Mouse (Mus musculus): Measurements from ENCODE around the gene Shd. TPM values are rescaled to one million over a fixed set of nuclear protein-coding genes. Genes with fewer than 3 reads are reported as not detected.
"Not testable (repeated sequence)": the region's sequence is repeated elsewhere in the genome, so short reads cannot be mapped to it uniquely, and the experiment has no call there.

Shd gene
- 20.4 and 22.2 TPM in 2 replicates for polyA plus RNA-seq (2015; fragmentation: Nextera tagmentation; extraction: Ambion mirVana)

DNA sequence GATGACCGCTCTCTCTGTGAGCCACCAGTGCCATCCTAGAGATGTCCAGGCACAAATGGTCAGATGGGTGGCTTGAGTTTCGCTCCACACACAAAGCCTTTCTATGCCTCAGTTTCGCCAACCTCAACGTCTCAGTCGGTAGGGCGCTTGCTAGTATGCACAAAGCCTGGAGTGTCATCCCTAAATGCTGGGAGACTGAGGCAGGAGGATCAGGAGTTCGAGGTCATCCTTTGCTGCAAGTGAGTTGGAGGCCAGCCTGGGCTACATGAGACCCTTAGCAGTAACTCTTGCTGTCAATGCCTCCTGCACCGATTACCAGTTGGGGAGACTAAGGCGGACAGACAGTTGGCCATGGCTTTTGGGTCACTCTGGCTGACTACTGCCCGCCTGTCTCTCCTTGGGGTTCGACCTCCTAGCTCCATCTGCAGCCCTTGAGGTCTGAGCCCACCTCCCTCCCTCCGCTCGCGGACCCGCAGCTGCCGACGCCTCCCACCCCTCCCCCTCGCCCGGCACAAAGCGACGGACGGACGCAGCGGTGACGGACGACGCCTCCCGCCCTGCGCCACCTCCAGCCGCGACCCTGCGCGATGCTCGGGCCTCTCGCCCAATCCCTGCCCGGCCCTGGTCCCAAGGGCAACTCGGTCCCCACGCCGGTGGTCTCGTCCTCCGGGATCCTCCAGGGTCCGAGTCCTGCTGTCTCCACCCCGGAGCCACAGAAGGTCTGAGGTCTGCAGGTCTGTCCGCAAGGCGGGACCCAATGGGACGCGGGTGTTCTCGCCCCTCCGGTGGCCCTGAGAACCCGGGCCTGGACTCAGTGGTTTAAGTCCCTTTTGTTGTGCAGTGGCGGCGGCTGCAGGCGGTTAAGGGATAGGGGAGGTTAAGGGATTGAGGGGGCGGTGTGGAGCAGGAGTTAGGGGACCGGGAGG is at the start of gene Shd:
Gene Shd, plus strand, starts transcription at position 502 of the 926 bp plus-strand sequence.
- H3K4me2 ChIP-seq (replicated peaks), result peak within 1 kb of the TSS; percentile 95
- no peaks in the 10 kb centered on the region for H3K9me3 ChIP-seq (replicated peaks)
- peak; percentile 19; the same call in 1 of the 2 replicates for ATAC-seq (ENCODE audit: insufficient number of reproducible peaks, low FRiP score, low TSS enrichment, low read depth)
- H3K4me3 ChIP-seq (replicated peaks), result peak within 1 kb of the TSS; percentile 54
- peak within 1 kb of the TSS; percentile 62 for H3K9ac ChIP-seq
- H3K36me3 ChIP-seq, result peaks cover 30% of the 10 kb centered on the region
- H3K4me1 ChIP-seq, result peaks cover 16% of the 10 kb centered on the region
- no peak within 1 kb of the TSS for H3K27ac ChIP-seq (replicated peaks)
- WGBS, result 8% methylated on average over 54 of the region's 55 CpGs
- peaks cover 5% of the 10 kb centered on the region; the same call in 1 of the 2 replicates for H3K27me3 ChIP-seq

DNA sequence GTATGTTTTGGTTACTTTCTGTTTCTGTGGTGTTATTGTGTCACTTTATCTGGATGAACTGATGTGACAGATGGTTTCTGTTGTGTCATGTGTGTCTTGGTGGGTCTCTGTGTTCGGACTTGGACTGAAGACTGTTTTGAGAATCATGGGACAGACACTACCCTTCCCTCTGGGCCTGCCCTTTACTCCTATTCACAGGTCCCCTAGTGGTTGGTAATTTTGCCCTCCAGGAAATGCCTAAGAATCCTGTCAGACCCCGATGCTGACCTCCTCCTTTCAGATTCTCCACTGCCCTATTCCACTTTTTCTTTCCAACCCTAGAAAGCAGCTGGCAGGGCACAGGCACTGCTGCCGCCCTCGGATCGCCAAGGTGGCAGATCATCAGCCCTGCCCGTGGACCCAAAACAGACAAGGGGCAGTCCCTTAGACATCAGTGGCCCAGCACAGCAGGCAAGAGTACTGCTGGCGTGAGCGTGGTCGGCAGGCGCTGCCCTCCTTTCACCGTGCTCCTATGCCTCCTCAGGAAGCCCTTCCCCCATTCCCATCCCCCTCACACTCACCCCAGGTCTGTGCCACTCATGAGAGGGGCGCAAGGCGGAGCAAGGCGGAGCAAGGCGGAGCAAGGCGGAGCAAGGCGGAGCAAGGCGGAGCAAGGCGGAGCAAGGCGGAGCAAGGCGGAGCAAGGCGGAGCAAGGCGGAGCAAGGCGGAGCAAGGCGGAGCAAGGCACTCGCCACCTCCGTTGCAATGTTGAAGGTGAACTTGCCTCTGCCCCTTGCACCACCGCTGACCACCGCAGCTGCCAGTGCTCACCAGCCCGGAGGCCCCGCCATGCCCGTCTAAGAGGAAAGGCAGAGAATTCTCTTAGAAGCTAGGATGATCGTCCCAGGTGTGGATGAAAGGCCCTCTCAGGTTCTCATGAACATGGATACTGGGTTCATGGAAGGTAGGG is 38.4 kb upstream of the Shd start:
- peak overlapping the region; percentile 64 for H3K9ac ChIP-seq
- peak; percentile 93 for ATAC-seq (ENCODE audit: insufficient number of reproducible peaks, low FRiP score, low TSS enrichment, low read depth)
- H3K9me3 ChIP-seq (replicated peaks), result no peaks in the 10 kb centered on the region; the same call in 1 of the 2 replicates
- H3K4me3 ChIP-seq (replicated peaks), result peak overlapping the region; percentile 67
- H3K4me2 ChIP-seq (replicated peaks), result peak overlapping the region; percentile 79
- no peaks in the 10 kb centered on the region for H3K27me3 ChIP-seq
- WGBS, result under 1% methylated on average over 33 of the region's 33 CpGs
- no peaks in the 10 kb centered on the region for H3K36me3 ChIP-seq
- H3K27ac ChIP-seq (replicated peaks), result peak overlapping the region; percentile 75
- peaks cover 3% of the 10 kb centered on the region; the same call in 1 of the 2 replicates for H3K4me1 ChIP-seq

DNA sequence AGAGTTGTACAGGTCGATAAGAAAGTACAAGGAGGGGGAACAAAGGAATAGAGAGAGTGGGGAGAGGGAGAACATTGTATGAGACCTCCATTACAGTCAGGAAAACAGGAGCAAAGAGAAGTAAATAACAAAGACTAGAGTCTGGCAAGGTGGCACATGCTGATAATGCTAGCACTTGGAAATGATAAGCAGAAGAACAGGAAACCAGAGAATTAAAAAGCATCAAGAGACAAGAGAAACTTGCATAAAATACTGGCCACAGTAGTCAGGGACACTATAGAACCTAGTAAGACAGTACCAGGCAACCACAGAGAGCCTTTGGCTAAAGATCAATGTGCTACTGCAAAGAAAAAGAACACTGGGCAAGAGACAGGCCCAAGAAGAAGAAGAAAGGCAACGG is 37.6 kb upstream of the Shd start:
- no peaks in the 10 kb centered on the region for H3K27me3 ChIP-seq
- no peak overlapping the region for H3K27ac ChIP-seq (replicated peaks)
- 69% methylated on average over 2 of the region's 2 CpGs for WGBS
- H3K9me3 ChIP-seq (replicated peaks), result no peaks in the 10 kb centered on the region; the same call in 1 of the 2 replicates
- H3K4me3 ChIP-seq (replicated peaks), result peak overlapping the region; percentile 67
- no peak overlapping the region for H3K9ac ChIP-seq
- peaks cover 3% of the 10 kb centered on the region; the same call in 1 of the 2 replicates for H3K4me1 ChIP-seq
- no peak for ATAC-seq (ENCODE audit: insufficient number of reproducible peaks, low FRiP score, low TSS enrichment, low read depth)
- H3K4me2 ChIP-seq (replicated peaks), result peak overlapping the region; percentile 79
- H3K36me3 ChIP-seq, result no peaks in the 10 kb centered on the region

DNA sequence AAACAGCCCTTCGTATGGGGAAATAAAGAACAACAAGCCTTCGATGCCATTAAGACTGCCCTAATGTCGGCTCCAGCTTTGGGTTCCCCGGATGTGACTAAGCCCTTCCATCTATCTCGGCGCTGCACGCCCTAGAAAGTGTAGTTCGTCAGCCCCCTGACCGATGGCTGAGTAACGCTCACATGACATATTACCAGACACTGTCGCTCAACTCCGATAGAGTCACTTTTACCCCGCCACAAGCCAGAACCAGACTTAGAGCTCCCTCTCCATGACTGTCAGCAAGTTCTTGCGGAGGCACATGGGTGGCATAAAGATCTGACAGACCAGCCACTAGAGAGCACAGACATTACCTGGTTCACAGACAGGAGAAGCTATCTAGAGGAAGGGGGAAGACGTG is 37.1 kb upstream of the Shd start:
- peaks cover 3% of the 10 kb centered on the region; the same call in 1 of the 2 replicates for H3K4me1 ChIP-seq
- H3K9ac ChIP-seq, result no peak overlapping the region
- H3K9me3 ChIP-seq (replicated peaks), result peaks cover 3% of the 10 kb centered on the region
- no peaks in the 10 kb centered on the region for H3K27me3 ChIP-seq
- ATAC-seq (ENCODE audit: insufficient number of reproducible peaks, low FRiP score, low TSS enrichment, low read depth), result no peak
- no peak overlapping the region for H3K4me3 ChIP-seq (replicated peaks)
- 94% methylated on average over 15 of the region's 15 CpGs for WGBS
- no peak overlapping the region for H3K4me2 ChIP-seq (replicated peaks)
- no peaks in the 10 kb centered on the region for H3K36me3 ChIP-seq
- H3K27ac ChIP-seq (replicated peaks), result no peak overlapping the region

DNA sequence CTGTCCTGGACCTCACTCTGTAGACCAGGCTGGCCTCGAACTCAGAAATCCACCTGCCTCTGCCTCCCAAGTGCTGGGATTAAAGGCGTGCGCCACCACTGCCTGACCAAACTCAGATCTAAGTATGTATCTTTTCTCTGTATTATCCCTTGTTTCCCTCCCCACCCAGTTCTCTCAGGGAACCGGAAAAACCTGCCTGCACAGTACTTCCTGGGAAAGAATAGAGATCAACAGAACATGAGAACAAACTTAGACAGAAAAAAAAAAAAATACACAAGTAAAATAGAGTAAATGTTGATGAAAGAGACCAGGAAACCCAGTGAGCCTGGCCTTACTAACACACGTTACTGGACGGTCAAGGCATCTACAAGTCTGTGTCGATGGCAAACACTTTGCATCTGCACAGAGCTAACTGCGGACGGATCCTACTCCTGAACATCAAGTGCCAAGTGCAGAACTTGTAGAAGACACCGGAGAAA is 25.8 kb upstream of the Shd start:
- ATAC-seq (ENCODE audit: insufficient number of reproducible peaks, low FRiP score, low TSS enrichment, low read depth), result peak; percentile 48
- 29% methylated on average over 10 of the region's 10 CpGs for WGBS

DNA sequence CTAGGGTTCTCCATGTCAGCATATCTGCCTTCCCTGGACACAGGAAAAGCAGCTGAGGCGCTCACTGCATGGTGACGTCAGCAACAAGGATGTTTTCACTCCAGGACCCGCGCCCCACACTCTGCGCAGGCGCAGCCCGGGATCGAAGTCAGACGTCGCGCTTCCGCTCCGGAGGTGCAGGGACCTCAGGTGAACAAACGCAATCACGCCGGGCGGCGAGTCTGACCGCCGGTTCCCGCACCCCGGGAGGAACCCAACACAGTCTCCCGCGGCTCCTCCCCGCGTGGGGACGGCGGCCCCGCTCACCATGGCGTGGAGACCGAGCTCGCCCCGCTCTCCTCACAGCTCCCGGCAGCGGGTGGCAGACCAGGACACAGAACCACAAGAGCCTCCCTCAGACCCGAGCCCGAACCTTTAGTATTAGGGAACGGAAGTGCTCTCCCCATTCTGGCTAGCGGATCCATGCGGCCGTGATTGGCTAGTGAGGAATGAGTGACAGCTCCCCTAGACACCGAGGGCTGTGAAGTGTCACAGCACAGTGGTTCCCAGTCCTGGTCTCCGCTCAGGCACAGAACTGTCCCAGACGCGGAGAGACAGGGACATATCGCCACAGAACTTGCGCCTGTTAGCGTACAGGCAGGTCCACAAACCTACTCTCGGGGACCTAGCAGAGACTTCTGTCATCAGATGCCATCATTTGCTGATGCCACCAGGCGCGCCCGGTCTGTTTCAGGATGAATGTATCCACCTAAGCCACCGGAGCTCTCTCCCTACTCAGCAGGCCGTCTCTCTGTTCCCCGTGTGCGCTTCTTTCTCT is 25.2 kb upstream of the Shd start:
- H3K4me1 ChIP-seq; H3K9me3 ChIP-seq (replicated peaks); H3K27me3 ChIP-seq: not testable (repeated sequence)
- WGBS, result under 1% methylated on average over 55 of the region's 56 CpGs
- Histone ChIP-seq H3K4me2 (replicated peaks) (peak overlapping the region; percentile 83), H3K4me3 (replicated peaks) (peak overlapping the region; percentile 54), H3K36me3 (peaks cover 10% of the 10 kb centered on the region; the same call in 1 of the 2 replicates), H3K27ac (replicated peaks) (peak overlapping the region; percentile 96), H3K9ac (peak overlapping the region; percentile 53)
- peak; percentile 94 for ATAC-seq (ENCODE audit: insufficient number of reproducible peaks, low FRiP score, low TSS enrichment, low read depth)

More for the DNA sequence above, 25.8 kb upstream of the Shd start:
- Histone ChIP-seq H3K27ac (replicated peaks) (peak overlapping the region; percentile 96), H3K36me3 (peaks cover 16% of the 10 kb centered on the region; the same call in 1 of the 2 replicates), H3K4me3 (replicated peaks) (peak overlapping the region; percentile 54), H3K4me2 (replicated peaks) (peak overlapping the region; percentile 83)
- not testable (repeated sequence) for H3K9me3 ChIP-seq (replicated peaks); H3K9ac ChIP-seq; H3K27me3 ChIP-seq; H3K4me1 ChIP-seq

DNA sequence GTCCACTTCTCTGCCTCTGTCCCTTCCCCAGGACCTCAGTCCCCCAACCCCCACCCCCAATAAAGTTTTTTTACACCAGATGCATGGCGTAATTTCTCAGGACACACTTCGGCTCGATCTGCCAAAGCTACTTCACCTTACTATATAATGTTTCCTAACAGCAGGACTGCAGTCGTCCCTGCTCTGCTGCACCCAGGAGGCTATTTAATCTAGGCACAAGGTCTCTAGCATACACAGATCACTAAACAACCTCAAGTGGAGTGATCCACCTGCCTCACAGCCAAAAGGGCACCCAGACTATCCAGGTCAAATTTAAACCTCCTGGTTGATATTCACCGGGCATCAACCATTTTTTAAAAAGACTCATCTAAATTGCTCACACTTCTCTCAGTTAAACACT is 24.6 kb upstream of the Shd start:
- Histone ChIP-seq H3K4me1 (peaks cover 5% of the 10 kb centered on the region; the same call in 1 of the 2 replicates), H3K4me2 (replicated peaks) (peak overlapping the region; percentile 83), H3K4me3 (replicated peaks) (peak overlapping the region; percentile 54), H3K36me3 (peaks cover 6% of the 10 kb centered on the region; the same call in 1 of the 2 replicates), H3K27me3 (peaks cover 3% of the 10 kb centered on the region; the same call in 1 of the 2 replicates), H3K27ac (replicated peaks) (peak overlapping the region; percentile 96), H3K9ac (peak overlapping the region; percentile 53), H3K9me3 (replicated peaks) (no peaks in the 10 kb centered on the region)
- ATAC-seq (ENCODE audit: insufficient number of reproducible peaks, low FRiP score, low TSS enrichment, low read depth), result no peak
- 24% methylated on average over 5 of the region's 5 CpGs for WGBS

DNA sequence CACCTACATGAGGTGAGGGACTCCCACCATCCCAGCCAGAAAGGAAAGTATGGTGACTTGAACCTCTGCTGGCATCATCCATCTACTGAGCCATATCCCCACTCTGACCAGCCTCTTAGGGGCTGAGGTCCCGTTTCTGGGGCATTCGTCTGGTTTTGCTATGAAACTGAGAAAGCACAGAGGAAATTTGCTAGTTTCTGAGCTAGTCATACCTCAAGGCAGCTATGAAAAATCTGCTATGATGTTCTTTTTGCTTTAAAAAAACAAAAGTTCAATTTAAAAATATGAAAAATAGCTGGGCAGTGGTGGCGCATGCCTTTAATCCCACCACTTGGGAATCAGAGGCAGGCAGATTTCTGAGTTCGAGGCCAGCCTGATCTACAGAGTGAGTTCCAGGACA is 21.6 kb upstream of the Shd start:
- WGBS, result 88% methylated on average over 4 of the region's 4 CpGs

DNA sequence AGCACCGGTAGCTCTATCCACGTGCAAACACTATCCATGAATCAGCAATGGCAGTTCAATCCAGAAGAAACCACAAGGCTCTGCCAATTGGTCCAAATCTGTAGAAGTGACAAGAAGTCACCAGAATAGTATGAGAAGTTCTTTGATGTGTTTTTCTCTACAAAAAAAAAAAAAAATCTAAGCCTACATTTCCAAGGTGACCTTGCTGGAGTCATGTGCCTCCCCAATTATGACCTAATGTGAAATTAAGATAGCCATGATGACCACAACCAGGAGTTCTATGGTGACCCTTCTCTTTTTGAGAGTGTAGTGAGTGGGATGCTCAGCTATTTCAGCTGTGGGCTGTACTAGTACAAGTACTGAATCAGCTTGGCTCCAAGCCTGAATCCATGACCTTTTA is 20.9 kb upstream of the Shd start, which contains the start of gene Zfp119b:
Gene Zfp119b, minus strand, starts transcription at position 101 of the 400 bp plus-strand sequence.
- Histone ChIP-seq H3K4me1 (peaks cover 5% of the 10 kb centered on the region; the same call in 1 of the 2 replicates), H3K9me3 (replicated peaks) (no peaks in the 10 kb centered on the region), H3K27me3 (peaks cover 9% of the 10 kb centered on the region; the same call in 1 of the 2 replicates), H3K4me2 (replicated peaks) (no peak within 1 kb of the TSS), H3K36me3 (no peaks in the 10 kb centered on the region), H3K4me3 (replicated peaks) (no peak within 1 kb of the TSS), H3K27ac (replicated peaks) (no peak within 1 kb of the TSS), H3K9ac (no peak within 1 kb of the TSS)
- 85% methylated on average over 2 of the region's 2 CpGs for WGBS
- ATAC-seq (ENCODE audit: insufficient number of reproducible peaks, low FRiP score, low TSS enrichment, low read depth), result no peak

More for the DNA sequence above, 21.6 kb upstream of the Shd start:
- Histone ChIP-seq H3K27me3 (peaks cover 6% of the 10 kb centered on the region; the same call in 1 of the 2 replicates), H3K4me2 (replicated peaks) (no peak overlapping the region), H3K4me3 (replicated peaks) (no peak overlapping the region), H3K9ac (no peak overlapping the region), H3K27ac (replicated peaks) (no peak overlapping the region), H3K4me1 (peaks cover 5% of the 10 kb centered on the region; the same call in 1 of the 2 replicates), H3K9me3 (replicated peaks) (no peaks in the 10 kb centered on the region), H3K36me3 (no peaks in the 10 kb centered on the region)
- ATAC-seq (ENCODE audit: insufficient number of reproducible peaks, low FRiP score, low TSS enrichment, low read depth), result no peak

DNA sequence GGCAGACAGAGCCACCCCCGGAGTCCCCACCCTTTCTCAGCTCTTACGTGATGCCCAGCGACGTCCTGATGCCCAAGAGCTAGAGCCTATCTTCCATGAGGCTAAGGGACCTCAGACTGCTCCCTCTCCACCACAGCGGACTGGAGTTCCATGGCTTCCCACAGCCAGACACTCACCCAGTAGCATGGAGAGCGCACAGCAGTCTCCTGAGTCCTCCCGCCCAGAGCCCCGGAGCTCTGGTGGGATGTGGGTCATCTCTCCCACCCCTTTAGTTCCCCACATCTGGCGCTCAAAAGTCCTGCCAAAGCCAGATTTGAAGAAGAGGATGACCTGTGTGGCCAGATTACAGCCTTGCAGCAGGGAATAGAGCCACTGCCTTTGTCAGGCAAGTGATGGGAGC is 19.7 kb upstream of the Shd start:
- WGBS, result 74% methylated on average over 9 of the region's 9 CpGs
- no peak for ATAC-seq (ENCODE audit: insufficient number of reproducible peaks, low FRiP score, low TSS enrichment, low read depth)
- H3K36me3 ChIP-seq, result no peaks in the 10 kb centered on the region

More for the DNA sequence above, 19.7 kb upstream of the Shd start:
- Histone ChIP-seq H3K4me3 (replicated peaks) (no peak overlapping the region), H3K4me1 (peaks cover 3% of the 10 kb centered on the region; the same call in 1 of the 2 replicates), H3K27me3 (peaks cover 14% of the 10 kb centered on the region), H3K4me2 (replicated peaks) (no peak overlapping the region), H3K27ac (replicated peaks) (no peak overlapping the region), H3K9ac (no peak overlapping the region), H3K9me3 (replicated peaks) (no peaks in the 10 kb centered on the region)
